Mouse (Mus musculus): ENCODE data around the gene Ajuba. TPM values are rescaled to one million over a fixed set of nuclear protein-coding genes. Genes with fewer than 3 reads are reported as not detected.

Gene Ajuba
- polyA plus RNA-seq, 1 experiment = 30.8 TPM

- Histone ChIP-seq H3K4me2 (ENCODE audit: low read depth) (peak overlapping the region; percentile 68), H3K4me3 (no peak overlapping the region), H3K36me3 (ENCODE audit: control insufficient read depth, insufficient read depth) (no peaks in the 10 kb centered on the region), H3K79me2 (ENCODE audit: control insufficient read depth, insufficient read depth) (no peaks in the 10 kb centered on the region), H3K27me3 (ENCODE audit: control insufficient read depth, insufficient read depth, insufficient read length) (no peaks in the 10 kb centered on the region), H3ac (ENCODE audit: control insufficient read depth, insufficient read length) (no peak overlapping the region)
- TF ChIP-seq E2F4 (IDR thresholded peaks at IDR 0.05; ENCODE audit: insufficient read depth) (no peak), MYOG (IDR thresholded peaks at IDR 0.05; ENCODE audit: control insufficient read depth in 1 of 3, insufficient read depth in 1 of 3, insufficient read length in 2 of 3, low read depth in 2 of 3) (no peak), POLR2AphosphoS2 (IDR thresholded peaks at IDR 0.05; ENCODE audit: insufficient read length, low read depth) (no peak), POLR2A (IDR thresholded peaks at IDR 0.05; ENCODE audit: insufficient read length, low read depth) (no peak), MAX (IDR thresholded peaks at IDR 0.05; ENCODE audit: low read depth) (no peak), MYOD1 (IDR thresholded peaks at IDR 0.05; ENCODE audit: control insufficient read depth in 1 of 3, insufficient read length in 2 of 3, low read depth in 2 of 3) (no peak), CEBPB (IDR thresholded peaks at IDR 0.05; ENCODE audit: insufficient read depth, poor library complexity, severe bottlenecking) (no peak), TCF3 (IDR thresholded peaks at IDR 0.05; ENCODE audit: insufficient read length, low read depth) (no peak), REST (IDR thresholded peaks at IDR 0.05; ENCODE audit: insufficient read depth, insufficient read length) (no peak), SRF (IDR thresholded peaks at IDR 0.05; ENCODE audit: control insufficient read depth, insufficient read length, low read depth) (no peak), USF1 (IDR thresholded peaks at IDR 0.05; ENCODE audit: low read depth) (no peak), TCF12 (IDR thresholded peaks at IDR 0.05; ENCODE audit: insufficient read depth, poor library complexity, severe bottlenecking) (no peak)
Measured at GRCm38 (mm10) chr14:54528446-54529111, 48.8 kb downstream of the Ajuba start.

GRCm38 (mm10) chr14:54528007-54528393 lies 49.4 kb downstream of the Ajuba start:
- Histone ChIP-seq H3K4me2 (ENCODE audit: low read depth) (peak overlapping the region; percentile 68), H3K27me3 (ENCODE audit: control insufficient read depth, insufficient read depth, insufficient read length) (no peaks in the 10 kb centered on the region), H3K4me3 (no peak overlapping the region), H3K36me3 (ENCODE audit: control insufficient read depth, insufficient read depth) (no peaks in the 10 kb centered on the region), H3ac (ENCODE audit: control insufficient read depth, insufficient read length) (no peak overlapping the region), H3K79me2 (ENCODE audit: control insufficient read depth, insufficient read depth) (no peaks in the 10 kb centered on the region)
- no peak for TF ChIP-seq CEBPB (IDR thresholded peaks at IDR 0.05; ENCODE audit: insufficient read depth, poor library complexity, severe bottlenecking)
- TF ChIP-seq USF1 (IDR thresholded peaks at IDR 0.05; ENCODE audit: low read depth) = no peak
- TF ChIP-seq SRF (IDR thresholded peaks at IDR 0.05; ENCODE audit: control insufficient read depth, insufficient read length, low read depth) = no peak
- TF ChIP-seq POLR2A (IDR thresholded peaks at IDR 0.05; ENCODE audit: insufficient read length, low read depth) = no peak
- no peak for TF ChIP-seq E2F4 (IDR thresholded peaks at IDR 0.05; ENCODE audit: insufficient read depth)
- no peak for TF ChIP-seq MAX (IDR thresholded peaks at IDR 0.05; ENCODE audit: low read depth)
- no peak for TF ChIP-seq MYOG (IDR thresholded peaks at IDR 0.05; ENCODE audit: control insufficient read depth in 1 of 3, insufficient read depth in 1 of 3, insufficient read length in 2 of 3, low read depth in 2 of 3)
- no peak for TF ChIP-seq TCF3 (IDR thresholded peaks at IDR 0.05; ENCODE audit: insufficient read length, low read depth)
- no peak for TF ChIP-seq TCF12 (IDR thresholded peaks at IDR 0.05; ENCODE audit: insufficient read depth, poor library complexity, severe bottlenecking)
- TF ChIP-seq REST (IDR thresholded peaks at IDR 0.05; ENCODE audit: insufficient read depth, insufficient read length) = no peak
- TF ChIP-seq MYOD1 (IDR thresholded peaks at IDR 0.05; ENCODE audit: control insufficient read depth in 1 of 3, insufficient read length in 2 of 3, low read depth in 2 of 3) = no peak
- no peak for TF ChIP-seq POLR2AphosphoS2 (IDR thresholded peaks at IDR 0.05; ENCODE audit: insufficient read length, low read depth)

- Histone ChIP-seq H3K79me2 (ENCODE audit: control insufficient read depth, insufficient read depth) (no peaks in the 10 kb centered on the region), H3K4me3 (no peak overlapping the region), H3K4me2 (ENCODE audit: low read depth) (peak overlapping the region; percentile 68), H3ac (ENCODE audit: control insufficient read depth, insufficient read length) (no peak overlapping the region), H3K27me3 (ENCODE audit: control insufficient read depth, insufficient read depth, insufficient read length) (no peaks in the 10 kb centered on the region), H3K36me3 (ENCODE audit: control insufficient read depth, insufficient read depth) (no peaks in the 10 kb centered on the region)
- TF ChIP-seq POLR2A (IDR thresholded peaks at IDR 0.05; ENCODE audit: insufficient read length, low read depth) (no peak), CEBPB (IDR thresholded peaks at IDR 0.05; ENCODE audit: insufficient read depth, poor library complexity, severe bottlenecking) (no peak), TCF3 (IDR thresholded peaks at IDR 0.05; ENCODE audit: insufficient read length, low read depth) (no peak), MYOG (IDR thresholded peaks at IDR 0.05; ENCODE audit: control insufficient read depth in 1 of 3, insufficient read depth in 1 of 3, insufficient read length in 2 of 3, low read depth in 2 of 3) (no peak), E2F4 (IDR thresholded peaks at IDR 0.05; ENCODE audit: insufficient read depth) (no peak), USF1 (IDR thresholded peaks at IDR 0.05; ENCODE audit: low read depth) (no peak), MAX (IDR thresholded peaks at IDR 0.05; ENCODE audit: low read depth) (no peak)
Measured at GRCm38 (mm10) chr14:54527227-54528006, 49.9 kb downstream of the Ajuba start.

GRCm38 (mm10) chr14:54523600-54523999 lies 53.8 kb downstream of the Ajuba start:
- Histone ChIP-seq H3K27me3 (ENCODE audit: control insufficient read depth, insufficient read depth, insufficient read length) (no peaks in the 10 kb centered on the region), H3K79me2 (ENCODE audit: control insufficient read depth, insufficient read depth) (no peaks in the 10 kb centered on the region), H3K4me3 (no peak overlapping the region), H3K36me3 (ENCODE audit: control insufficient read depth, insufficient read depth) (no peaks in the 10 kb centered on the region), H3ac (ENCODE audit: control insufficient read depth, insufficient read length) (no peak overlapping the region), H3K4me2 (ENCODE audit: low read depth) (no peak overlapping the region)
- no peak for TF ChIP-seq SRF (IDR thresholded peaks at IDR 0.05; ENCODE audit: control insufficient read depth, insufficient read length, low read depth)
- TF ChIP-seq TCF3 (IDR thresholded peaks at IDR 0.05; ENCODE audit: insufficient read length, low read depth) = no peak
- TF ChIP-seq POLR2AphosphoS2 (IDR thresholded peaks at IDR 0.05; ENCODE audit: insufficient read length, low read depth) = no peak
- TF ChIP-seq MAX (IDR thresholded peaks at IDR 0.05; ENCODE audit: low read depth) = no peak
- TF ChIP-seq CEBPB (IDR thresholded peaks at IDR 0.05; ENCODE audit: insufficient read depth, poor library complexity, severe bottlenecking) = no peak
- no peak for TF ChIP-seq POLR2A (IDR thresholded peaks at IDR 0.05; ENCODE audit: insufficient read length, low read depth)
- TF ChIP-seq MYOG (IDR thresholded peaks at IDR 0.05; ENCODE audit: control insufficient read depth in 1 of 3, insufficient read depth in 1 of 3, insufficient read length in 2 of 3, low read depth in 2 of 3) = no peak
- no peak for TF ChIP-seq USF1 (IDR thresholded peaks at IDR 0.05; ENCODE audit: low read depth)
- no peak for TF ChIP-seq REST (IDR thresholded peaks at IDR 0.05; ENCODE audit: insufficient read depth, insufficient read length)
- no peak for TF ChIP-seq MYOD1 (IDR thresholded peaks at IDR 0.05; ENCODE audit: control insufficient read depth in 1 of 3, insufficient read length in 2 of 3, low read depth in 2 of 3)
- TF ChIP-seq TCF12 (IDR thresholded peaks at IDR 0.05; ENCODE audit: insufficient read depth, poor library complexity, severe bottlenecking) = no peak
- no peak for TF ChIP-seq E2F4 (IDR thresholded peaks at IDR 0.05; ENCODE audit: insufficient read depth)

Other genes starting within 250 kb of the Ajuba start
- gene Oxa1l, start 216.7 kb downstream of the Ajuba start, polyA plus RNA-seq (2012; fragmentation: generic; extraction: Trizol) = 68.6 TPM
- gene Slc7a7, start 159.8 kb downstream of the Ajuba start, polyA plus RNA-seq (2012; fragmentation: generic; extraction: Trizol) = 6.8 TPM
- gene Mrpl52, start 150.6 kb downstream of the Ajuba start, polyA plus RNA-seq (2012; fragmentation: generic; extraction: Trizol) = 483 TPM
- 108 TPM for gene Mmp14, start 145.9 kb downstream of the Ajuba start, polyA plus RNA-seq (2012; fragmentation: generic; extraction: Trizol)
- gene Lrp10, start 113.4 kb downstream of the Ajuba start, polyA plus RNA-seq (2012; fragmentation: generic; extraction: Trizol) = 81.8 TPM
- 0.20 TPM for gene Rem2, start 101.5 kb downstream of the Ajuba start, polyA plus RNA-seq (2012; fragmentation: generic; extraction: Trizol)
- gene Prmt5, start 60.0 kb downstream of the Ajuba start, polyA plus RNA-seq (2012; fragmentation: generic; extraction: Trizol) = 140 TPM
- gene Haus4, start 22.9 kb downstream of the Ajuba start, polyA plus RNA-seq (2012; fragmentation: generic; extraction: Trizol) = 23.5 TPM
- 7.3 TPM for gene 4931414P19Rik, start 28.4 kb upstream of the Ajuba start, polyA plus RNA-seq (2012; fragmentation: generic; extraction: Trizol)
- gene Psmb5, start 40.5 kb upstream of the Ajuba start, polyA plus RNA-seq (2012; fragmentation: generic; extraction: Trizol) = 416 TPM
- not detected for gene Psmb11, start 43.9 kb upstream of the Ajuba start, polyA plus RNA-seq (2012; fragmentation: generic; extraction: Trizol)
- not detected for gene Gm17606, start 63.4 kb upstream of the Ajuba start, polyA plus RNA-seq (2012; fragmentation: generic; extraction: Trizol)
- gene Cdh24, start 63.8 kb upstream of the Ajuba start, polyA plus RNA-seq (2012; fragmentation: generic; extraction: Trizol) = 4.3 TPM
- 36.3 TPM for gene 1700123O20Rik, start 108.7 kb upstream of the Ajuba start, polyA plus RNA-seq (2012; fragmentation: generic; extraction: Trizol)
- gene Acin1, start 109.4 kb upstream of the Ajuba start, polyA plus RNA-seq (2012; fragmentation: generic; extraction: Trizol) = 77.3 TPM
- gene Gm29776, start 121.3 kb upstream of the Ajuba start, polyA plus RNA-seq (2012; fragmentation: generic; extraction: Trizol) = 0.04 TPM
- not detected for gene Cebpe, start 134.6 kb upstream of the Ajuba start, polyA plus RNA-seq (2012; fragmentation: generic; extraction: Trizol)
- gene Slc7a8, start 204.4 kb upstream of the Ajuba start, polyA plus RNA-seq (2012; fragmentation: generic; extraction: Trizol) = not detected
- not detected for gene Rnf212b, start 236.6 kb upstream of the Ajuba start, polyA plus RNA-seq (2012; fragmentation: generic; extraction: Trizol)

Measured in myocyte (in vitro differentiated cells).